Mouse (Mus musculus) urinary bladder, postnatal 36 days (tissue): ENCODE measurements around the gene Clybl.

Experiments
- DNase-seq, 2 experiments: peaks; one replicate each; pipeline ENCODE4 v3.0.0; 2022; ENCODE audit warnings: low spot score in 2 of 2, mixed read lengths in 1 of 2

Clybl gene

GRCm38 (mm10) chr14:122361807-122362206, 180.3 kb downstream of the Clybl start:
- DNase-seq: no peak

- DNase-seq: no peak
Measured at GRCm38 (mm10) chr14:122363156-122363555, 181.7 kb downstream of the Clybl start.

GRCm38 (mm10) chr14:122364026-122364425, 182.5 kb downstream of the Clybl start:
- DNase-seq: no peak

- DNase-seq: no peak
Measured at GRCm38 (mm10) chr14:122367252-122367868, 185.9 kb downstream of the Clybl start.

- no peak for DNase-seq
Measured at GRCm38 (mm10) chr14:122367882-122368418, 186.4 kb downstream of the Clybl start.

- DNase-seq: no peak
Measured at GRCm38 (mm10) chr14:122368501-122368900, 187.0 kb downstream of the Clybl start.

GRCm38 (mm10) chr14:122371979-122372378, 190.5 kb downstream of the Clybl start:
- DNase-seq: no peak

GRCm38 (mm10) chr14:122373458-122373857, 192.0 kb downstream of the Clybl start:
- DNase-seq: no peak

GRCm38 (mm10) chr14:122374285-122374997, 192.9 kb downstream of the Clybl start:
- DNase-seq: no peak

- no peak for DNase-seq
Measured at GRCm38 (mm10) chr14:122375070-122375811, 193.7 kb downstream of the Clybl start.

GRCm38 (mm10) chr14:122376482-122377143, 195.1 kb downstream of the Clybl start:
- DNase-seq: no peak

- no peak for DNase-seq
Measured at GRCm38 (mm10) chr14:122377681-122378080, 196.2 kb downstream of the Clybl start.

- DNase-seq: no peak
Measured at GRCm38 (mm10) chr14:122379076-122379475, 197.6 kb downstream of the Clybl start.

GRCm38 (mm10) chr14:122379996-122380395, 198.5 kb downstream of the Clybl start:
- DNase-seq: no peak

GRCm38 (mm10) chr14:122380896-122381845, 199.7 kb downstream of the Clybl start:
- no peak for DNase-seq

GRCm38 (mm10) chr14:122382281-122382680, 200.8 kb downstream of the Clybl start:
- no peak for DNase-seq

- no peak for DNase-seq
Measured at GRCm38 (mm10) chr14:122383931-122384330, 202.4 kb downstream of the Clybl start.

GRCm38 (mm10) chr14:122384447-122385237, 203.1 kb downstream of the Clybl start:
- no peak for DNase-seq

GRCm38 (mm10) chr14:122385238-122385534, 203.7 kb downstream of the Clybl start:
- no peak for DNase-seq

- DNase-seq: no peak
Measured at GRCm38 (mm10) chr14:122385758-122386157, 204.3 kb downstream of the Clybl start.
